Mouse (Mus musculus) heart, embryonic 14.5 days (tissue): Measurements from ENCODE around the gene Kiss1. TPM values are rescaled to one million over a fixed set of nuclear protein-coding genes. Genes with fewer than 3 reads are reported as not detected.

Experiments
- ATAC-seq: fragments of 200-750 bp; cut with Nextera tagmentation; 2 replicates; pipeline ENCODE4 v1.8.0; 2017; ENCODE audit warnings: low read depth, moderate TSS enrichment; ENCODE audit not compliant: insufficient number of reproducible peaks, insufficient read depth, low FRiP score
- H3K27ac ChIP-seq, 2 experiments: fragments of 200-500 bp in 1 of 2; fragments of 300-500 bp in 1 of 2; sonication (generic) in 1 of 2; replicated peaks in 1 of 2; 2 replicates each; pipeline ENCODE4 v1.5.1; 2012 to 2014; ENCODE audit warnings: low read depth in 2 of 2, low read length in 2 of 2, control low read depth in 1 of 2, mild to moderate bottlenecking in 1 of 2, mixed read lengths in 1 of 2; ENCODE audit not compliant: control insufficient read depth in 1 of 2, insufficient read depth in 1 of 2
- H3K27me3 ChIP-seq: fragments of 300-500 bp; sonication (generic); 2 replicates; pipeline ENCODE4 v1.6.1; 2014; ENCODE audit warnings: mild to moderate bottlenecking, low read length, control low read depth; ENCODE audit not compliant: control insufficient read depth, insufficient read depth
- H3K36me3 ChIP-seq: fragments of 300-500 bp; sonication (generic); 2 replicates; pipeline ENCODE4 v1.6.1; 2014; ENCODE audit warnings: mild to moderate bottlenecking, control low read depth, low read length, mixed read lengths; ENCODE audit not compliant: control insufficient read depth, insufficient read depth
- H3K4me1 ChIP-seq, 2 experiments: fragments of 200-500 bp in 1 of 2; fragments of 300-500 bp in 1 of 2; sonication (generic) in 1 of 2; 2 replicates each; pipeline ENCODE4 v1.6.1; 2012 to 2014; ENCODE audit warnings: low read length in 2 of 2, control low read depth in 1 of 2, mixed read lengths in 1 of 2; ENCODE audit not compliant: control insufficient read depth in 2 of 2, insufficient read depth in 2 of 2
- H3K4me2 ChIP-seq: fragments of 300-500 bp; sonication (generic); 2 replicates; pipeline ENCODE4 v1.6.1; 2014; ENCODE audit warnings: mild to moderate bottlenecking, low read length
- H3K4me3 ChIP-seq, 2 experiments: fragments of 200-500 bp in 1 of 2; fragments of 300-500 bp in 1 of 2; sonication (generic) in 1 of 2; 2 replicates each; pipeline ENCODE4 v1.5.1; 2012 to 2014; ENCODE audit warnings: low read length in 2 of 2, mild to moderate bottlenecking in 2 of 2, control low read depth in 1 of 2, low read depth in 1 of 2, moderate library complexity in 1 of 2; ENCODE audit not compliant: control insufficient read depth in 1 of 2, insufficient read depth in 1 of 2
- H3K9ac ChIP-seq: fragments of 300-500 bp; sonication (generic); 2 replicates; pipeline ENCODE4 v1.6.1; 2014; ENCODE audit warnings: mild to moderate bottlenecking, low read length
- H3K9me3 ChIP-seq: fragments of 300-500 bp; sonication (generic); 2 replicates; pipeline ENCODE4 v1.6.1; 2016; ENCODE audit warnings: low read length, control low read depth; ENCODE audit not compliant: control insufficient read depth
- WGBS: fragments of 180-500 bp; shearing (Covaris S2); extraction: QIAGEN DNeasy Blood & Tissue Kit; methylation state at CpG from one replicate; pipeline ENCODE4 v1.1.7; 2014; 5-methylcytosine and 5-hydroxymethylcytosine counted together
- polyA plus RNA-seq: library from polyadenylated mRNA; unstranded; fragments of >200 nt; fragmentation: Nextera tagmentation; extraction: Ambion mirVana; gene quantifications from 2 replicates; pipeline ENCODE4 v1.2.1, GENCODE M21; 2014

Kiss1 gene
- polyA plus RNA-seq, 1 experiment from 2014 or later = not detected

GRCm38 (mm10) chr1:133285907-133286306, 35.8 kb upstream of the Kiss1 start:
- Histone ChIP-seq H3K9me3 (no peaks in the 10 kb centered on the region), H3K27me3 (no peaks in the 10 kb centered on the region), H3K9ac (no peak overlapping the region), H3K27ac (no peak overlapping the region), H3K4me1 (peaks cover 22 to 24% of the 10 kb centered on the region in 2 experiments), H3K36me3 (peaks cover 49% of the 10 kb centered on the region), H3K4me2 (no peak overlapping the region), H3K4me3 (no peak overlapping the region)
- 86% methylated on average over 7 of the region's 7 CpGs for WGBS
- no peak for ATAC-seq

- WGBS = 83% methylated on average over 4 of the region's 4 CpGs
- no peak overlapping the region for H3K9ac ChIP-seq
Measured at GRCm38 (mm10) chr1:133287051-133287450, 34.6 kb upstream of the Kiss1 start.

GRCm38 (mm10) chr1:133287880-133288279, 33.8 kb upstream of the Kiss1 start:
- no peak overlapping the region for H3K27ac ChIP-seq
- no peaks in the 10 kb centered on the region for H3K27me3 ChIP-seq
- no peaks in the 10 kb centered on the region for H3K9me3 ChIP-seq
- WGBS = 91% methylated on average over 12 of the region's 12 CpGs
- H3K36me3 ChIP-seq = peaks cover 57% of the 10 kb centered on the region
- H3K4me1 ChIP-seq = peaks cover 7 to 12% of the 10 kb centered on the region in 2 experiments
- no peak overlapping the region for H3K4me2 ChIP-seq
- no peak overlapping the region for H3K4me3 ChIP-seq
- no peak overlapping the region for H3K9ac ChIP-seq
- no peak for ATAC-seq

More at GRCm38 (mm10) chr1:133287051-133287450, 34.6 kb upstream of the Kiss1 start:
- Histone ChIP-seq H3K36me3 (peaks cover 50% of the 10 kb centered on the region), H3K4me2 (no peak overlapping the region), H3K27ac (no peak overlapping the region), H3K27me3 (no peaks in the 10 kb centered on the region), H3K4me3 (no peak overlapping the region), H3K9me3 (no peaks in the 10 kb centered on the region), H3K4me1 (peaks cover 15 to 19% of the 10 kb centered on the region in 2 experiments)
- no peak for ATAC-seq

GRCm38 (mm10) chr1:133291888-133292287, 29.8 kb upstream of the Kiss1 start:
- H3K4me1 ChIP-seq = peaks cover 10 to 20% of the 10 kb centered on the region in 2 experiments; a peak in 3 of 4 replicates
- no peak overlapping the region for H3K4me3 ChIP-seq
- WGBS = 86% methylated on average over 6 of the region's 6 CpGs
- H3K9ac ChIP-seq = no peak overlapping the region
- H3K9me3 ChIP-seq = no peaks in the 10 kb centered on the region
- no peak for ATAC-seq
- no peaks in the 10 kb centered on the region for H3K27me3 ChIP-seq
- no peak overlapping the region for H3K27ac ChIP-seq
- H3K4me2 ChIP-seq = no peak overlapping the region
- peaks cover 59% of the 10 kb centered on the region for H3K36me3 ChIP-seq

- no peak for ATAC-seq
- Histone ChIP-seq H3K36me3 (peaks cover 57% of the 10 kb centered on the region), H3K4me1 (peaks cover 10 to 20% of the 10 kb centered on the region in 2 experiments; a peak in 3 of 4 replicates)
Measured at GRCm38 (mm10) chr1:133292608-133293007, 29.1 kb upstream of the Kiss1 start.

GRCm38 (mm10) chr1:133296376-133296775, 25.3 kb upstream of the Kiss1 start:
- H3K4me2 ChIP-seq = no peak overlapping the region
- ATAC-seq = peak; percentile 59; the same call in 1 of the 2 replicates
- no peak overlapping the region for H3K9ac ChIP-seq
- H3K4me3 ChIP-seq = no peak overlapping the region
- no peak overlapping the region; a peak in 1 of 4 replicates for H3K27ac ChIP-seq
- no peaks in the 10 kb centered on the region for H3K9me3 ChIP-seq
- peaks cover 65% of the 10 kb centered on the region for H3K36me3 ChIP-seq
- WGBS = 82% methylated on average over 9 of the region's 9 CpGs
- H3K4me1 ChIP-seq = peaks cover 15 to 17% of the 10 kb centered on the region in 2 experiments; a peak in 3 of 4 replicates
- no peaks in the 10 kb centered on the region for H3K27me3 ChIP-seq

More at GRCm38 (mm10) chr1:133292608-133293007, 29.1 kb upstream of the Kiss1 start:
- H3K27ac ChIP-seq = no peak overlapping the region
- no peak overlapping the region for H3K4me2 ChIP-seq
- H3K27me3 ChIP-seq = no peaks in the 10 kb centered on the region
- no peak overlapping the region for H3K9ac ChIP-seq
- no peak overlapping the region for H3K4me3 ChIP-seq
- H3K9me3 ChIP-seq = no peaks in the 10 kb centered on the region

- Histone ChIP-seq H3K9me3 (no peaks in the 10 kb centered on the region), H3K9ac (no peak overlapping the region), H3K27me3 (no peaks in the 10 kb centered on the region), H3K27ac (no peak overlapping the region), H3K4me3 (no peak overlapping the region), H3K4me1 (peaks cover 31 to 36% of the 10 kb centered on the region in 2 experiments), H3K4me2 (no peak overlapping the region), H3K36me3 (peaks cover 49% of the 10 kb centered on the region)
- 55% methylated on average over 14 of the region's 14 CpGs for whole genome bisulfite sequencing
- ATAC-seq = no peak
Measured at GRCm38 (mm10) chr1:133298816-133299215, 22.9 kb upstream of the Kiss1 start.

GRCm38 (mm10) chr1:133302540-133302939, 19.1 kb upstream of the Kiss1 start:
- no peak overlapping the region for H3K4me3 ChIP-seq
- no peak overlapping the region for H3K4me2 ChIP-seq
- H3K27me3 ChIP-seq = no peaks in the 10 kb centered on the region
- H3K9me3 ChIP-seq = no peaks in the 10 kb centered on the region
- ATAC-seq = peak; percentile 46; the same call in 1 of the 2 replicates
- peaks cover 28% of the 10 kb centered on the region for H3K36me3 ChIP-seq
- WGBS = 14% methylated on average over 3 of the region's 3 CpGs
- peaks cover 24 to 26% of the 10 kb centered on the region in 2 experiments for H3K4me1 ChIP-seq
- H3K9ac ChIP-seq = peak overlapping the region; percentile 27; the same call in 1 of the 2 replicates
- H3K27ac ChIP-seq = peak overlapping the region; percentile 85 to 87
